Mouse (Mus musculus) thymus, postnatal 25 days (tissue): ENCODE data around the gene Gm9833.
"Not testable (repeated sequence)": the region's sequence is repeated elsewhere in the genome, so short reads cannot be mapped to it uniquely, and the experiment has no call there.

Experiments
- DNase-seq: peaks from one replicate; pipeline ENCODE4 v3.0.0; 2022

Gm9833 gene

GRCm38 (mm10) chr3:10087994-10088393, at the start of gene Gm9833:
Gm9833 (plus strand) TSS chr3:10088110.
- DNase-seq: not testable (repeated sequence)

GRCm38 (mm10) chr3:10070070-10070469, 17.8 kb upstream of the Gm9833 start:
- no peak for DNase-seq

- no peak for DNase-seq
These were observed 12.1 kb upstream of the Gm9833 start for GRCm38 (mm10) chr3:10075826-10076225.

- no peak for DNase-seq
These were observed 10.6 kb upstream of the Gm9833 start for GRCm38 (mm10) chr3:10077096-10077841.

GRCm38 (mm10) chr3:10078113-10078512, 9.8 kb upstream of the Gm9833 start:
- no peak for DNase-seq

- no peak for DNase-seq
These were observed 6.6 kb upstream of the Gm9833 start for GRCm38 (mm10) chr3:10081336-10081735.

GRCm38 (mm10) chr3:10081911-10082541, 5.9 kb upstream of the Gm9833 start:
- no peak for DNase-seq

GRCm38 (mm10) chr3:10082545-10083062, 5.3 kb upstream of the Gm9833 start:
- no peak for DNase-seq

- DNase-seq: no peak
These were observed 3.8 kb upstream of the Gm9833 start for GRCm38 (mm10) chr3:10084102-10084501.

- DNase-seq: no peak
These were observed 2.4 kb upstream of the Gm9833 start for GRCm38 (mm10) chr3:10085396-10086119.

GRCm38 (mm10) chr3:10087511-10087910, 399 bp upstream of the Gm9833 start:
- no peak for DNase-seq

- DNase-seq: no peak
These were observed 3.8 kb downstream of the Gm9833 start for GRCm38 (mm10) chr3:10091616-10092140.

- no peak for DNase-seq
These were observed 4.6 kb downstream of the Gm9833 start for GRCm38 (mm10) chr3:10092499-10092898.

- no peak for DNase-seq
These were observed 5.0 kb downstream of the Gm9833 start for GRCm38 (mm10) chr3:10092914-10093313.

- DNase-seq: no peak
These were observed 7.2 kb downstream of the Gm9833 start for GRCm38 (mm10) chr3:10095076-10095622.

- DNase-seq: no peak
These were observed 11.8 kb downstream of the Gm9833 start for GRCm38 (mm10) chr3:10099756-10100155.

GRCm38 (mm10) chr3:10111570-10111969, 23.7 kb downstream of the Gm9833 start:
- DNase-seq: no peak

- no peak for DNase-seq
These were observed 24.3 kb downstream of the Gm9833 start for GRCm38 (mm10) chr3:10112196-10112595.

GRCm38 (mm10) chr3:10112660-10113059, 24.8 kb downstream of the Gm9833 start:
- DNase-seq: no peak

- DNase-seq: no peak
These were observed 28.6 kb downstream of the Gm9833 start for GRCm38 (mm10) chr3:10116531-10116930.

- DNase-seq: no peak
These were observed 33.3 kb downstream of the Gm9833 start for GRCm38 (mm10) chr3:10121232-10121631.

GRCm38 (mm10) chr3:10121956-10122739, 34.2 kb downstream of the Gm9833 start:
- DNase-seq: no peak
